Mouse (Mus musculus) megakaryocyte, embryonic 14.5 days (primary cell): ENCODE measurements around the gene Esd.

Experiments
- FLI1 ChIP-seq: IDR thresholded peaks from 2 replicates; pipeline ENCODE4 v1.6.1; 2012; ENCODE audit warnings: low read length, inconsistent platforms, mixed read lengths
- GATA1 ChIP-seq: IDR thresholded peaks from 3 replicates; pipeline ENCODE4 v1.6.1; 2012; ENCODE audit warnings: mixed read lengths, low read length, inconsistent platforms, borderline replicate concordance

DNA sequence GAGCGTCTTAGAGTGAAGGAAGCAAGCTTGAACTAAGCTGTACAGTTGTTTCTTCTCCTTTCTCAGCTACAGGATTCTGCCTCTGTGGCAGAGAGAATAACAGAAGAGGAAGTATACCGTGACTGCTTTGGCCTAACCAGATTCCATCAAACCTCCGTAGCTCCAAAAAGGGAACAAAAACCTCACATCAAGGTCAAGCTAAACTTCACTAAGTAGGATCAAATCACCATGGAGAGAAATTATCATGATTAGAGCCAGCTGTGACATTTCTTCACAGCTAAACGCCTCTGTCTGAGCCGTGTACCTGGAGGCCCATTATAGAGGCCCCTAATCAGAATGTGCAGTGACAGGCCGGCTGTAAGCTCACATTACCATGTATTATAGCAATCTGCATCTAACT is 28.2 kb upstream of the Esd start:
- TF ChIP-seq GATA1 (no peak), FLI1 (no peak)
